Mouse (Mus musculus) cerebellum, postnatal 25 days (tissue): Measurements from ENCODE around the gene Gm13695.
"Not testable (repeated sequence)": the region's sequence is repeated elsewhere in the genome, so short reads cannot be mapped to it uniquely, and the experiment has no call there.

Experiments used
- DNase-seq, 2 experiments: peaks; one replicate each; pipeline ENCODE4 v3.0.0; 2021; ENCODE audit warnings: mixed read lengths in 2 of 2

Gm13695 gene

GRCm38 (mm10) chr2:83967013-83967412, at the start of gene Gm13695:
Gene Gm13695, plus strand, starts transcription at chr2:83967313.
- not testable (repeated sequence) for DNase-seq

GRCm38 (mm10) chr2:83929478-83930088, 37.5 kb upstream of the Gm13695 start:
- DNase-seq: no peak

- DNase-seq: peak; percentile 67 to 76
These were observed 26.2 kb upstream of the Gm13695 start, which contains the start of gene Zswim2 for GRCm38 (mm10) chr2:83940931-83941361. Gene Zswim2, minus strand, starts transcription at chr2:83941228.

GRCm38 (mm10) chr2:83941378-83941777, 25.7 kb upstream of the Gm13695 start:
- DNase-seq: peak in 1 of 2 experiments; percentile 2

GRCm38 (mm10) chr2:83941792-83942191, 25.3 kb upstream of the Gm13695 start:
- DNase-seq: no peak

- not testable (repeated sequence) for DNase-seq
These were observed 11.7 kb upstream of the Gm13695 start, which contains the start of gene Gm13698 for GRCm38 (mm10) chr2:83955393-83955792. Gene Gm13698, plus strand, starts transcription at chr2:83955693.

GRCm38 (mm10) chr2:83961203-83961602, 5.9 kb upstream of the Gm13695 start, which contains the start of gene Gm13693:
Gene Gm13693, plus strand, starts transcription at chr2:83961503.
- not testable (repeated sequence) for DNase-seq

GRCm38 (mm10) chr2:83972823-83973222, 5.7 kb downstream of the Gm13695 start, which contains the start of gene Gm13696:
Gene Gm13696, plus strand, starts transcription at chr2:83973123.
- DNase-seq: not testable (repeated sequence)

GRCm38 (mm10) chr2:83978633-83979032, 11.5 kb downstream of the Gm13695 start, which contains the start of gene Gm13694:
Gene Gm13694, plus strand, starts transcription at chr2:83978933.
- not testable (repeated sequence) for DNase-seq

- DNase-seq: not testable (repeated sequence)
These were observed 17.3 kb downstream of the Gm13695 start, which contains the start of gene Gm13697 for GRCm38 (mm10) chr2:83984443-83984842. Gene Gm13697, plus strand, starts transcription at chr2:83984743.

- DNase-seq: not testable (repeated sequence)
These were observed 23.1 kb downstream of the Gm13695 start, which contains the start of gene Gm13691 for GRCm38 (mm10) chr2:83990253-83990652. Gene Gm13691, plus strand, starts transcription at chr2:83990553.

GRCm38 (mm10) chr2:83993639-83994255, 26.6 kb downstream of the Gm13695 start:
- DNase-seq: not testable (repeated sequence)

GRCm38 (mm10) chr2:83994526-83994925, 27.4 kb downstream of the Gm13695 start:
- not testable (repeated sequence) for DNase-seq

- no peak for DNase-seq
These were observed 41.8 kb downstream of the Gm13695 start for GRCm38 (mm10) chr2:84008913-84009312.

GRCm38 (mm10) chr2:84009818-84010217, 42.7 kb downstream of the Gm13695 start:
- no peak for DNase-seq

- no peak for DNase-seq
These were observed 47.5 kb downstream of the Gm13695 start for GRCm38 (mm10) chr2:84014572-84014971.

GRCm38 (mm10) chr2:84016291-84016690, 49.2 kb downstream of the Gm13695 start:
- DNase-seq: not testable (repeated sequence)

GRCm38 (mm10) chr2:84018330-84018729, 51.2 kb downstream of the Gm13695 start:
- DNase-seq: no peak
